Mouse (Mus musculus): ENCODE measurements at regions not wholly inside any gene's neighbourhood (a gene's known extent, or its start where the extent isn't known, plus 50 kb on each side); places are given as distances from the start of the nearest gene placed in this dataset.

- no peak for DNase-seq (ENCODE audit: low spot score in 2 of 2)
Measured at GRCm38 (mm10) chr11:113016801-113017715, 235.0 kb downstream of the Sox9 start.

- no peak for DNase-seq (ENCODE audit: low spot score in 2 of 2)
Measured at GRCm38 (mm10) chr11:113021533-113021932, 239.5 kb downstream of the Sox9 start.

- DNase-seq (ENCODE audit: low spot score in 2 of 2): peak in 1 of 2 experiments; percentile 36
Measured at GRCm38 (mm10) chr11:113026994-113027393, 245.0 kb downstream of the Sox9 start.

- DNase-seq (ENCODE audit: low spot score in 2 of 2): no peak
Measured at GRCm38 (mm10) chr11:113028235-113028919, 246.4 kb downstream of the Sox9 start.

GRCm38 (mm10) chr11:113031405-113031804 is 249.4 kb downstream of the Sox9 start:
- no peak for DNase-seq (ENCODE audit: low spot score in 2 of 2)

GRCm38 (mm10) chr11:113032487-113033228 is 250.6 kb downstream of the Sox9 start:
- DNase-seq (ENCODE audit: low spot score in 2 of 2): no peak

GRCm38 (mm10) chr11:113034911-113035310 is 252.9 kb downstream of the Sox9 start:
- DNase-seq (ENCODE audit: low spot score in 2 of 2): no peak

- DNase-seq (ENCODE audit: low spot score in 2 of 2): no peak
Measured at GRCm38 (mm10) chr11:113037736-113038135, 255.7 kb downstream of the Sox9 start.

- no peak for DNase-seq (ENCODE audit: low spot score in 2 of 2)
Measured at GRCm38 (mm10) chr11:113042710-113043109, 260.7 kb downstream of the Sox9 start.

GRCm38 (mm10) chr11:113046200-113047051 is 264.4 kb downstream of the Sox9 start:
- DNase-seq (ENCODE audit: low spot score in 2 of 2): peak in 1 of 2 experiments; percentile 34

GRCm38 (mm10) chr11:113048158-113048557 is 266.1 kb downstream of the Sox9 start:
- DNase-seq (ENCODE audit: low spot score in 2 of 2): no peak

GRCm38 (mm10) chr11:113049593-113049992 is 267.6 kb downstream of the Sox9 start:
- DNase-seq (ENCODE audit: low spot score in 2 of 2): no peak

- no peak for DNase-seq (ENCODE audit: low spot score in 2 of 2)
Measured at GRCm38 (mm10) chr11:113052536-113052935, 270.5 kb downstream of the Sox9 start.

- DNase-seq (ENCODE audit: low spot score in 2 of 2): no peak
Measured at GRCm38 (mm10) chr11:113056042-113056632, 274.1 kb downstream of the Sox9 start.

GRCm38 (mm10) chr11:113056824-113057223 is 274.8 kb downstream of the Sox9 start:
- DNase-seq (ENCODE audit: low spot score in 2 of 2): no peak

GRCm38 (mm10) chr11:113070365-113070764 is 288.3 kb downstream of the Sox9 start:
- no peak for DNase-seq (ENCODE audit: low spot score in 2 of 2)

- no peak for DNase-seq (ENCODE audit: low spot score in 2 of 2)
Measured at GRCm38 (mm10) chr11:113071942-113072341, 289.9 kb downstream of the Sox9 start.

GRCm38 (mm10) chr11:113074328-113074727 is 292.3 kb downstream of the Sox9 start:
- DNase-seq (ENCODE audit: low spot score in 2 of 2): no peak

GRCm38 (mm10) chr11:113076371-113076770 is 294.3 kb downstream of the Sox9 start:
- no peak for DNase-seq (ENCODE audit: low spot score in 2 of 2)

- DNase-seq (ENCODE audit: low spot score in 2 of 2): no peak
Measured at GRCm38 (mm10) chr11:113080311-113080710, 298.3 kb downstream of the Sox9 start.
